Mouse (Mus musculus): Measurements from ENCODE around the gene Inpp5a. TPM values are rescaled to one million over a fixed set of nuclear protein-coding genes. Genes with fewer than 3 reads are reported as not detected.

Inpp5a gene
- total RNA-seq, 2 experiments from 2014 or later: 14.7 to 20.1 TPM

- no peak for ATAC-seq (replicated peaks; ENCODE audit: low FRiP score, poor library complexity, severe bottlenecking)
Observed at GRCm38 (mm10) chr7:139508938-139509337, 120.0 kb downstream of the Inpp5a start.

GRCm38 (mm10) chr7:139515959-139516660, 127.2 kb downstream of the Inpp5a start:
- no peak for ATAC-seq (replicated peaks; ENCODE audit: low FRiP score, poor library complexity, severe bottlenecking)

DNA sequence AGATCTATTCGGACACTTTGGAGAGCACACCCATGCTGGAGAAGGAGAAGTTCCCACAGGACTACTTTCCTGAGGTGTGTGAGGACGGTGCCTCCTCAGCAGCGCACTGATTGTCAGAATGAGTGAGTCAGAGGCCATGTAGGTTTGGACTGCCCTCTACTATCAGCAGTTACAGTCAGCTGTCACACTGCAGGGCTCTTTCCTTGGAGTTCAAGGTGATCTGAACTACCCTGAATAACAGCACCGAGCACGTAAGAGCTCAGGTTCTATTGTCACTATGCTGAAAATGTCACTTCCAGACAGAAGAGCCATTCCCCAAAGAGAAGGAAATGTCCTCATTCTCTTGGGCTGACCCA, 127.7 kb downstream of the Inpp5a start:
- ATAC-seq (replicated peaks; ENCODE audit: low FRiP score, poor library complexity, severe bottlenecking): no peak

DNA sequence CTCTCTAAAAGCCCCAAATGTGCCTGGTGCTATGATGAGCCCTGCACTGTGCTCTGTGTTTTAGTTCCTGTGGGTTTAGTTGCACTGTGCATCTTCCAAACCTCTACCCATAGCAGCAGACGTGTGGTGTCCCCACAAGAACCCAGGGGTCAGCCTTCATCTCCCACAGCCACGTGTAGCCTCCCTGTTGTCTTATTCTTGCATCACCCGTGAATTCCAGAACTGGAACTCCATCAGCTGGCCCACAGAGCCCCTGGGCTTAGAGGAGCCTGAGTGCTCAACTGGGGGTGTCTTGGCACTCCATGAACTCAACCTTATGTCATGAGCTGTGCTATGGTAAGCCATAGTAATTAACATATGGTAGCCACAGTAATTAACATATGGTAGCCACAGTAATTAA, 129.4 kb downstream of the Inpp5a start:
- no peak for ATAC-seq (replicated peaks; ENCODE audit: low FRiP score, poor library complexity, severe bottlenecking)

DNA sequence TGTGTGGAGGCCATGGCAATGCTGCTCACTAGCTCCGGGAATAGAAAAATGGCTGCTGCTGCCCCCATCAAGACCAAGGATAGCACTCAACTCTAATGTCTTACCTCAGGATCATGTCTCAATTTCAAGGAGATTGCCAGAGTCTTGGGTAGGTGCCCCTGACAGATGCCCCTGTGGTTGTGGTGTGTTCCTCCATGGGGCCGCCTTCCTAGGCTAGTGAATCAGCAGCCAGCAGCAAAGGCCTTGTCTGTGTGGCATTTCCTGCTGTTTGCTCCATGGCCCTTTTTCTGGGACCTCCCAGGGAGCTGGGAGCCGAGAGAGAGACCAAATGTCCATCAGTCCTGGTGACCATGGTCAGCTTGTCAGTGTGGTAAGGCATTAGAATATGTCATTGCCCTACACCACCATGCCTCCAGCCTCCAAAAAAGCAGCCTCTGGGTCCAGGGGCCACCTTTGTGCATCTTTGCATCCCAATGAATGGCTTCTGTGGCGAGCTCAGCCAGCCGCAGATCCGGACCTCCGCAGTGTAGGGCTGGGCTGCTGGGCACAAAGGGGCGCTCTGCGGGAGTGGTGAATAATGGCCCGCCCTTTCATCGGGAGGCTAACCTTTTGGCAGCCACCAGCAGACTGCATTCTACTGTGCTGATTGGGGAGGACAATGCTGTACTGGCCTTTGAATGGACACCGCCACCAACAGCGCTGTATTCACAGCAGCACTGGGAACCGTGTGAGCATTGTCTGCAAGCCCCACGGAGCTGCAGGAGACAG, 139.6 kb downstream of the Inpp5a start:
- no peak for ATAC-seq (replicated peaks; ENCODE audit: low FRiP score, poor library complexity, severe bottlenecking)

DNA sequence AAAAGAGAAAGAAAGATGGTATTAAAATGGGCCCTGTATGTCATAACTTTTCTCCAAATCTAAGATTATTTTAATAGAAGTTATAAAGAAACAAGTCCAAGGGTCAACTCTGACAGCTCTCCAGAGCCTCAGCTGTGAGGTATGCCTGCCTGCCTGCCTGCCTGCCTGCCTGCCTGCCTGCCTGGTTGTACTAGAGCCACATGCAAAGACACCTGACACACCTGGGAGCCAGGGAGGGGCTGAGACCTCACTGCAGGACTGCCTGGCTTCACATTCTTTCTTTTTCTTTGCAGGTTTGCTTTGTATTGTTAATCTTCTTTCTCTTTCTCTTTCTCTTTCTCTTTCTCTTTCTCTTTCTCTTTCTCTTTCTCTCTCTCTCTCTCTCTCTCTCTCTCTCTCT, 140.3 kb downstream of the Inpp5a start:
- no peak for ATAC-seq (replicated peaks; ENCODE audit: low FRiP score, poor library complexity, severe bottlenecking)

GRCm38 (mm10) chr7:139530591-139531427, 141.9 kb downstream of the Inpp5a start:
- no peak for ATAC-seq (replicated peaks; ENCODE audit: low FRiP score, poor library complexity, severe bottlenecking)

- no peak for ATAC-seq (replicated peaks; ENCODE audit: low FRiP score, poor library complexity, severe bottlenecking)
Observed at GRCm38 (mm10) chr7:139531428-139531801, 142.5 kb downstream of the Inpp5a start.

- ATAC-seq (replicated peaks; ENCODE audit: low FRiP score, poor library complexity, severe bottlenecking): no peak
Observed at GRCm38 (mm10) chr7:139536331-139536730, 147.4 kb downstream of the Inpp5a start.

DNA sequence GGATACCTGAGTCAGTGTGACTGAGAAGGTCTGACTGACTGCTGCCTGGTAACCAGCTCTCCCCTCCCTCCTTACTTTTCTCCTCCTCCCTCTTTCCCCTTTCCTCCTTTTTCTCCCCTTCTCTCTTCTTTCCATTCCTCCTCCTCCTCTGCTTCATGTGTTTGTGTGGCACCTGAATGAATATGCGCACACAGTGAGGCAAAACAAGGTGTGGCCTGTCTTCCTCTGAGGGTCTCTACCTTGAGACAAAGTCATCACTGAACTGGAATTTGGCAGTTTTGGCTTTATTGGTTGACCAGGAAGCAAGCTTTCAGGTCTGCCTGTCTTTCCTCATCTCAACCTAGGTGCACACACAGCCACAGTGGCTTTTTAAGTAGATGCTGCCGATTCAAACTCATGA, 147.9 kb downstream of the Inpp5a start:
- ATAC-seq (replicated peaks; ENCODE audit: low FRiP score, poor library complexity, severe bottlenecking): no peak

- no peak for ATAC-seq (replicated peaks; ENCODE audit: low FRiP score, poor library complexity, severe bottlenecking)
Observed at GRCm38 (mm10) chr7:139537831-139538230, 148.9 kb downstream of the Inpp5a start.

DNA sequence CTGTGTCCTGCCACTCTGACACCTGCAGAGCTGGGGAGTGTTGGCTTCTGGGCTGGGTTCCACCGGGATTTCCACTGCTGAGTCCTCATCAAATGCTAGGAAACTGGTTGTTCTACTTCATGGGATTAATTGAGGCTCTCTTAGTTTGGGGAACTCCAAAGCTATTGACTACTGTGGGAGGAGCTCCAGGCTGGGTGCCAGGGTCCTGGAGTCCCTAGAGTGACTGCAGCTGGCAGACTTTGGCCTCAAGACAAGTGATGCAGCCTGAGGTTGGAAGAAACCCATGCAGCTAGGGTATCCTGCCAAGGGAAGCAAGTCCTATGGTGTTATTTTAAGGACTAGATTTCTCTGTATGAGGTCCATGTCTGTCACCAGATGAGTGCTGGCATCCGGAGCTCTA, 149.6 kb downstream of the Inpp5a start:
- no peak for ATAC-seq (replicated peaks; ENCODE audit: low FRiP score, poor library complexity, severe bottlenecking)

DNA sequence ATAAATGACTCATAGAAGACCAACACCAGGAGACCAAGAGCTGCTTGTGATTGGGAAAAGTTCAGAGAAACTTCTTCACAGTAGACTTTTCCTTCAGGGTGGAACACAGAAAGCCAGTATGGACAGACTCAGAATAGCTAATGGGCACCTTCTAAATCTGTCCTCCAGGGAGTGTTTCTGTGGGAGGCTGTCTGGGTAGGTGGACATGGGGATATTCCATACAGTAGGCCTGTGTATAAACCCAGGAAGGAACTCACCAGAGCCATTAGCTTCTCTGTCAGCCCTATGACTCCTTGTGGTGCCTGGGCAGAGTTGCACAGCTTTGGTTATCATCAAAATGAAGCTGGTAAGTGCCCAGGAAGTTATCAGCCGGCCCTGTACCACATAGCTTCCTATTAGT, 151.7 kb downstream of the Inpp5a start:
- no peak for ATAC-seq (replicated peaks; ENCODE audit: low FRiP score, poor library complexity, severe bottlenecking)

DNA sequence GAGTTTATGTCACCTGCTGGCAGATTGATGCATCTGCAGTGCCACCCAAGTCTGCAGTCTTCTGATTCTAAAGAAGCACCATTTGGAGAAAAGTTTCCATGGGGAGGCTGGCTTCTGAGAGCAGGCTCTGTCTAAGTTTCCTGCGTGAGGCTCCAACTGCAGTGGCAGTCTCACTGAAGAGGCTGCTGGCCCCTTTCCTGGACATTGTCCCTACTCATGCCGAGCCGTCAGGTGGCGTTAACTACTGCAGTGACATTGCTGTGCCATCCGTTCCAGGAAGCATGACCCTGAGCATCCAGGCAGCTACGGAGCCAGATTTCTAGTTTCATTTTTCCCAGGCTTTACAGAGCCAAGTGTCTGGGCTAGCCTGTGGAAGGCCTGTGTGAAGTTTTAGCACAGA, 152.5 kb downstream of the Inpp5a start:
- no peak for ATAC-seq (replicated peaks; ENCODE audit: low FRiP score, poor library complexity, severe bottlenecking)

DNA sequence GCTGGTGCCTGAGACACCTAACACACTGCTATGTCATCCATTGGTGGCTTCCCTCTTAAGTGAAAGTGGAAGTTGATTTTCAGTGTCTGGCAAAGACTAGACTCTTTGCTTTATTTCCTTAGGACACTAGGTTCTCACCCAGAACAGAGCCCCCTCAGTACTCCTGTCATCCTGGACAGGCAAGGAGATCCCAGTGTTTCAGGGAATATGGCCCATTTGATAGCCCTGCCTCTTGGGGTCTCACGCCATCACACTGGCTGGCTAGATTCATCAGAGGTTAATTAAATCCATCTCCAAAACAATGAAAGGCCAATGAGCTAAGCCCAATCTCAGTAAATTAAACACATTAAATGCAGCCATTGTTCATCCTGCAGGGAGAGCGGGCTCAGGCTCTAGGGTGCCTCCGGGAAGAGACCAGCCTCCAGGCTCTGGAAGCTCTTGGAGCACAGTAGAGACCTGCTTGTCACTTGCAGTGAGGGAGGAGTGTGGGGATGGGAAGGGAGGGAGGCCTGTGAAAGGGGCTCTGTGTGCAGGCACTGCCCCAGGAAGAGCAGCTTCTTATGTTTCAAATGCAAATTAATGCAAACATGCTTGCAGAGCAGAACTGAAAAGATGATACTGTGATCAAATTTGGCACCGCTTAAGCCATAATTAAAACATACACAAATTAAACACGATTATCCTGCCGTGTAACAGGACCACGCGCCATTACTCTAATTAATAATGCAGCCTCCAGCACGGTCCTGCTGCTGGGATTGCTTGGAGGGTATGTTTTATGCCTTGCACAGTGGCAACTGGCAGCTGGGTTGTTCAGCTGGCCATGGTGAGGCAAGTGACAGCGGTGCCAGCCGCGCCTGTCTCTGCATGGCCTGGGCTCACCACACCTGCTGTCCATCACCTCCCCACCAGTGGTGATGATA, 156.1 kb downstream of the Inpp5a start:
- no peak for ATAC-seq (replicated peaks; ENCODE audit: low FRiP score, poor library complexity, severe bottlenecking)

- ATAC-seq (replicated peaks; ENCODE audit: low FRiP score, poor library complexity, severe bottlenecking): no peak
Observed at GRCm38 (mm10) chr7:139547325-139547724, 158.4 kb downstream of the Inpp5a start.

GRCm38 (mm10) chr7:139550086-139550783, 161.3 kb downstream of the Inpp5a start:
- ATAC-seq (replicated peaks; ENCODE audit: low FRiP score, poor library complexity, severe bottlenecking): no peak

- ATAC-seq (replicated peaks; ENCODE audit: low FRiP score, poor library complexity, severe bottlenecking): no peak
Observed at GRCm38 (mm10) chr7:139551519-139551918, 162.6 kb downstream of the Inpp5a start.

DNA sequence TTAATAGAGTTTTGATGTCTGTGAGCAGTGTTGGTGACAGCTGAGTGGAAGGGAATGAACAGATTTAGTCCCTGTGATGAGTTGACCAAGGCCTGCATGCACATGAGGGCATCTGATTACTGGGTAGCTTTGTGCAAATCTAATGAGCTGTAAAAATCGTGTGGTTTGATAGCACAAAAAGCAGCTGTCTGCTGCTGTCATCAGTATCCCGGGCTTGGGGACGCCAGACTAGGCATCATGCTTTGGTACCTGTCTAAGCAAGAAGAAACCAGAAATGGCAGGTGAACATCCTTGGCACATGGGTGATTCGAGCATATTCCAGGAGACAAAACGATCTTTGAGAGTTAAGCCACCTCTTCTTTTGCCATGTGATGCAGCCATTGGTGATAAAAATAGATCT, 167.4 kb downstream of the Inpp5a start:
- no peak for ATAC-seq (replicated peaks; ENCODE audit: low FRiP score, poor library complexity, severe bottlenecking)

All from erythroid progenitor cell, adult 5-6 weeks (primary cell).